Mouse (Mus musculus): ENCODE measurements around the gene Il18rap. TPM values are rescaled to one million over a fixed set of nuclear protein-coding genes. Genes with fewer than 3 reads are reported as not detected.

The Il18rap gene
- total RNA-seq, 2 experiments from 2014 or later, result 0.07 to 0.25 TPM

- no peak for DNase-seq
Observed at GRCm38 (mm10) chr1:40546645-40547044, 31.5 kb downstream of the Il18rap start.

- DNase-seq, result no peak
Observed at GRCm38 (mm10) chr1:40547064-40547572, 32.0 kb downstream of the Il18rap start.

GRCm38 (mm10) chr1:40547762-40548161 is 32.6 kb downstream of the Il18rap start:
- no peak for DNase-seq

GRCm38 (mm10) chr1:40569374-40569773 is 54.2 kb downstream of the Il18rap start:
- DNase-seq, result no peak

- peak; percentile 40 for DNase-seq
Observed at GRCm38 (mm10) chr1:40579784-40580183, 64.6 kb downstream of the Il18rap start, which contains the start of gene Slc9a4. TSS of gene Slc9a4 (plus strand) at chr1:40580081.

GRCm38 (mm10) chr1:40580269-40580668 is 65.1 kb downstream of the Il18rap start:
- DNase-seq, result no peak

- DNase-seq, result no peak
Observed at GRCm38 (mm10) chr1:40586776-40587175, 71.6 kb downstream of the Il18rap start.

GRCm38 (mm10) chr1:40590931-40591330 is 75.8 kb downstream of the Il18rap start:
- DNase-seq, result no peak

- no peak for DNase-seq
Observed at GRCm38 (mm10) chr1:40597822-40598221, 82.7 kb downstream of the Il18rap start.

- peak; percentile 6 for DNase-seq
Observed at GRCm38 (mm10) chr1:40599661-40600060, 84.5 kb downstream of the Il18rap start.

- peak; percentile 32 for DNase-seq
Observed at GRCm38 (mm10) chr1:40600394-40601327, 85.5 kb downstream of the Il18rap start.

Other genes with a start within 250 kb of the Il18rap start
- gene Il1rl2, start 190.8 kb upstream of the Il18rap start, total RNA-seq (2021), result 1 to 10 TPM; 6.2 to 6.8 TPM
- 1 to 10 TPM in 1 of 2 experiments, under 1 TPM in 1; 0.77 to 1.4 TPM for gene Il1rl1, start 85.8 kb upstream of the Il18rap start, total RNA-seq (2021)
- gene Il18r1, start 49.8 kb upstream of the Il18rap start, total RNA-seq (2021), result 1 to 10 TPM in 1 of 2 experiments, under 1 TPM in 1; 0.98 to 1.6 TPM
- gene Slc9a4, start 64.7 kb downstream of the Il18rap start, total RNA-seq (2021), result not detected
- 1 to 10 TPM in 1 of 2 experiments, under 1 TPM in 1; 0.97 to 1.0 TPM for gene Slc9a2, start 165.2 kb downstream of the Il18rap start, total RNA-seq (2021)

All from heart, postnatal 4 days (tissue).